Mouse (Mus musculus) cerebral cortex, adult 2 months (tissue): ENCODE data around the gene Cnnm2.

Experiments used
- WGBS: fragments of 180-500 bp; shearing (Covaris S2); methylation state at CpG from one replicate; pipeline ENCODE4 v1.1.7; 2018; 5-methylcytosine and 5-hydroxymethylcytosine counted together

Gene Cnnm2

GRCm38 (mm10) chr19:46761247-46761946, at the start of gene Cnnm2:
TSS of gene Cnnm2 (plus strand) at chr19:46761596.
- under 1% methylated on average over 59 of the region's 59 CpGs for WGBS

- 89% methylated on average over 8 of the region's 8 CpGs for WGBS
Observed at GRCm38 (mm10) chr19:46714234-46714633, 47.2 kb upstream of the Cnnm2 start.

- WGBS = 88% methylated on average over 8 of the region's 8 CpGs
Observed at GRCm38 (mm10) chr19:46715016-46715415, 46.4 kb upstream of the Cnnm2 start.

DNA sequence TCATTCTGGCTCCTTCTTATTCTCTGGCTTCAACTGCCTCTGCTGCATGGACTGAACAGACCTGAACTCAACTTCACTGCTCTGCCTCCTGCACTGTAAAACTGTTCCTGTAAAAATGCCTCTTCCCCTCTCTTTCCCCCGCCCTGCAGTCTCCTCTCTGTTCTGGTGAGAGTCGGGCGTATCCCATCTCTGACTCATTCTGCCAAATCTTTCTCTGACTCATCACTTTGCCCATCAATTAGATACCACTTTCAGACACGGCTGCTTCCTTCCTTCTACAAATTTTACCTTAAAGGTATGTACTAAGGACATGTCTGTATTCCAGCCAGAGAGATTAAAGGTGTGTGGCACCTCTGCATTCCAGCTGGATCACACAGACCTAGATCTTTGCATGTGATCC, 43.2 kb upstream of the Cnnm2 start:
- WGBS = 57% methylated on average over 4 of the region's 4 CpGs

GRCm38 (mm10) chr19:46724411-46724810, 37.0 kb upstream of the Cnnm2 start:
- WGBS = 81% methylated on average over 11 of the region's 11 CpGs

- WGBS = 98% methylated on average over 8 of the region's 8 CpGs
Observed at GRCm38 (mm10) chr19:46726142-46726541, 35.3 kb upstream of the Cnnm2 start.

- 69% methylated on average over 8 of the region's 8 CpGs for WGBS
Observed at GRCm38 (mm10) chr19:46727140-46727736, 34.2 kb upstream of the Cnnm2 start.

- 72% methylated on average over 11 of the region's 11 CpGs for WGBS
Observed at GRCm38 (mm10) chr19:46727945-46728540, 33.4 kb upstream of the Cnnm2 start.

- WGBS = 65% methylated on average over 3 of the region's 3 CpGs
Observed at GRCm38 (mm10) chr19:46728909-46729308, 32.5 kb upstream of the Cnnm2 start.

DNA sequence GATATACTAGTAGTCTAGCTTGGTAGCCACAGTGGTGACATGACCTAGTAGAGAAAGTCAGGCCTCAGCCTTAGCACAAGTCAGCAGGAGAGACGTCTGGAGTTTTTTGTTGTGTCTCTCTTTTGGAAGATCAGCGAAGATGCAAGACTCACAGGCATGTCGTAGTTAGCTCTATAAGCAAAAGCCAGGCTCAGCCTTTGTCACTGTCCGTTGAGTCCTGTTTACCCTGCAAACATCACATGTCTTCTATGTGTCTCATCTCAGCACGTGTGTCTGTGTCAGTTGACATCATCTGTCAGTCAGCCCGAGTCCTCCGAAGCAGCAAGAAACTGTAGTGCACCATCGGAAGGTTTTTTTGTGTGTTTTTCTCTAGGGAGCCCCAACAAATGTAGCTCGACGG, 30.0 kb upstream of the Cnnm2 start:
- WGBS = 94% methylated on average over 10 of the region's 10 CpGs

GRCm38 (mm10) chr19:46732673-46733072, 28.7 kb upstream of the Cnnm2 start:
- WGBS = 94% methylated on average over 5 of the region's 5 CpGs

- WGBS = 87% methylated on average over 7 of the region's 7 CpGs
Observed at GRCm38 (mm10) chr19:46733626-46734025, 27.8 kb upstream of the Cnnm2 start.

- 55% methylated on average over 5 of the region's 5 CpGs for WGBS
Observed at GRCm38 (mm10) chr19:46735241-46735640, 26.2 kb upstream of the Cnnm2 start.

DNA sequence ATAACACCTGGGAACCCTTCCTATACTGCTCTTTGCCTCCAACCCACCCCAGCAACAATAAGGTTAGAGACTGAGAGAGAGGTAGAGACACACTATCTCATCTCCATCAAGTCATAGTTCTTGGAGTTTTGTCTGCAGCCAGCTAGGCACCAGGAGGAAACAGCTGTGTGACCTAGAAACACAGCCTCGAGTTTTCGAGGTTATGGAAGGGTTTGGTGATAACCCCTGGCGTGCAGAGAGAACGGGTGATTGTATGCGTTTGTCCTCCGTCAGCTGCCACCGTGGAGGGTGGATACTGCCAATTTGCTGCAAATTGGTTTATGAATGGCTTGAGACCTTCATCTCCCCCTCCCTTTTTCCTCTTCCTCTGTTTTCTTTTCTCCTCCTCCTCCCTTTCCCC, 24.3 kb upstream of the Cnnm2 start:
- WGBS = 84% methylated on average over 7 of the region's 7 CpGs

DNA sequence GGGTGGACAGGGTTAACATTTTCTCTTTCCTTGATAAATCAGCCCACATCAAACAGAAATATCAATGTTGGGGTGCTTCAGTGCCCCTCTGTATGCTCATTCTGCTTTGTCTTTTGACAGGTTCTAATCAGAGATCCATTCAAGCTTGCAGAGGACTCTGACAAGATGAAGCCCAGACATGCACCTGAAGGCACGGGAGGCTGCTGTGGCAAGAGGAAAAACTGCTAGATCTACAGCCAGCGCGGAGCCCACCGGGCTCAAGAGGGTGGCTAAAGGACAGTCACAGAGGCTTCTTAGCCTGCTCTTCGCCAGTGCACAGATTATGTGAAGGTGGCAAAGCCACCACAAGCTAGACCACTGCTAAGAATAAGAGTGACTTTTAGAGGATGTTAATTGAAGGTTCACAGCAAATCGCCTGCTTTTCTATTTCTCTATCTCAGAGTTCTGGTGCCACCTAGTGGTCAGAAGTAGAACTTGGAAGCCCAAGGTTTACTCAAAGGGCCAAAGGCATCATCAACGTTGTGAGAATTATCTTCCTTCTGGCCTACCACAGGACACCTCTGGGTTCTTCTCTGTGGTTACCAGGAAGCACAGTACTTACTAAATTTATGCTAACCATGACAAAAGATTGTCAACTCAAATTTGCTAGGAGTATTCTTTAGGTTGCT, 20.9 kb upstream of the Cnnm2 start:
- WGBS = 55% methylated on average over 7 of the region's 7 CpGs

DNA sequence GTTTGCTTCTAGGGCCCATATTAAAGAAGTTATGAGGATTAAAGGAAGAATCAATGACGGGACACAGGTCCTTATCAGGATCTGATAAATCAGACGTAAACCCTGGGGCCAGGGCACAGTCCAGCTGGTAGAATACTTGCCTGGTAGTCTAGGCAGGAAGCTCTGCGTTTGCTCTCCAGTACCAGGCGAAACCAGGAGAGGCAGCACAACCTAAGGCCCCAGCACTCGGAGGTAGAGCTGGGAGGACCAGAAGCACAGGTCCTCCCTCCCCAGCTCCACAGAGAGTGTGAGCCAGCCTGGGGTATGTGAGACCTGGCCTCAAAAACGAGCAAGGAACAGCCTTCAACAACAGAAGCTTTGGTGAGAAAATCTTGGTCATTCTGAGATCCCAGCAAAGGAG, 19.8 kb upstream of the Cnnm2 start:
- WGBS = 70% methylated on average over 6 of the region's 6 CpGs

- 64% methylated on average over 9 of the region's 9 CpGs for WGBS
Observed at GRCm38 (mm10) chr19:46744681-46745080, 16.7 kb upstream of the Cnnm2 start.

DNA sequence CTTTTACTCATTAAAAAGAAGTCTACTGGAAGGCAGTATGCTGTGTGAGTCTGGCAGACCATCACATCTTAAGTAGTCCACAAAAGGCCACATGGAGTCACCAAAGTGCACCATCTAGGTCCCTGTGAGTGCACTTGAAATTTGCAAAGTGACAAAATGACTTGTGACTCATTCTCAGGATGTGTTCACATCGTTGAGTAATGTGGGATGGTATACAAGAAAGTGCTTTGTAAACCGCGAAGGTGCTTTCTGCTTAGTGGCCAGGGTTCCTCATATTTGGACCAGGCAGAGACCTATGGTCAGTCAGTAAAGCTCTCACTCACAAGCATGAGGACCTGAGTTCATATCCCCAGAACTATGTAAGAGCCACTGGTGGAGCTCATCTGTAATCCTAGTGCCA, 13.6 kb upstream of the Cnnm2 start:
- WGBS = 82% methylated on average over 3 of the region's 3 CpGs

- WGBS = 92% methylated on average over 5 of the region's 5 CpGs
Observed at GRCm38 (mm10) chr19:46752235-46752634, 9.2 kb upstream of the Cnnm2 start.

GRCm38 (mm10) chr19:46755066-46755465, 6.3 kb upstream of the Cnnm2 start:
- WGBS = 63% methylated on average over 9 of the region's 9 CpGs

- 87% methylated on average over 4 of the region's 4 CpGs for WGBS
Observed at GRCm38 (mm10) chr19:46756221-46756620, 5.2 kb upstream of the Cnnm2 start.

DNA sequence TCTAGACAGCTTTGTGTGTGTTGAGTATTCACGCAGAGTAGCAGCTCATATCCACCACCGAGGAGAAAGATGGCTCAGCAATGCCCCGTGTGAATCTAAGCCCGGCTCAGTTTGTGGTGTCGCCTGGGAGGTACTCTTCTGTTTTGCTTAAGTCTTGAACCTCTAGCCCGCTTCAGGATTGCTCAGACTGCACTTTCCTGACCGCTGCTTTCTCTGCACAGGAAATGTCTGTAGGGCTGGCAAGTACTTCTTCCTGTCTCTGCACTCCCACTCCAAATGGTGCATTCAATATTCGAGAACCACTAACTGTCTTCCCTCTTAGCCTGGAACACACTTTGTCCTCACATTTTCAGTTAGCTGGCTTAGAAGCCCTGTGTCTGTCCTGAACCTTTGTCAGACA, 2.3 kb upstream of the Cnnm2 start:
- 68% methylated on average over 8 of the region's 8 CpGs for WGBS

DNA sequence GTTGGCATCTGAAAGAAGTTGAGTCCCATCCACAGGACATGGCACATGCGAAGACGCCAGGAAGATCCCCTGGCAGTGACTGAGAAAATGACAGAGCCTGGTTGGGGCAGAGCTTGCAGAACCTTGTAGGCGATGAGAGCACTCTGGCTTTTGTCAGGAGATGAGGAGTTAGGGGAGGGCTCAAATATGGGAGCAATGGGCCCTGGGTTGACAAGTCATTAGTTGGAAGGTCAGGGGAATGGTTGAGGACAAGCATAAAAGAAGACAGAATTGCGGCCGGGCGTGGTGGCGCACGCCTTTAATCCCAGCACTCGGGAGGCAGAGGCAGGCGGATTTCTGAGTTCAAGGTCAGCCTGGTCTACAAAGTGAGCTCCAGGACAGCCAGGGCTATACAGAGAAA, 1.5 kb upstream of the Cnnm2 start:
- 92% methylated on average over 10 of the region's 10 CpGs for WGBS
